Comparison of ENCODE assay signal across 8 mouse cellular contexts in genomic region chr5:67427443-67428360, GRCm38 (mm10). TPM values are rescaled to one million over a fixed set of nuclear protein-coding genes. Genes with fewer than 3 reads are reported as not detected.
DNase-seq lines count a peak whose midpoint lies in the region; ATAC-seq lines count a peak whose summit lies in the region.

TSS of gene Bend4 (minus strand) at chr5:67428310.

- peak; percentile 96 for DNase-seq in ZHBTc4 (ENCODE audit: low read depth, low spot score)
- peak; percentile 75 to 83 for DNase-seq in cerebellum, postnatal 25 days
- peak; percentile 65 for DNase-seq in gastrocnemius, postnatal 10 days
- DNase-seq in induced T-regulatory cell, adult 2 months (ENCODE audit: low read depth) = peak; percentile 26
- peak; percentile 76 to 84 for DNase-seq in left cerebral cortex, postnatal 14 days (ENCODE audit: low spot score in 2 of 2)
- DNase-seq in right cerebral cortex, postnatal 25 days = peak; percentile 75
- peak; percentile 94 for DNase-seq in yolk sac, embryonic 10.5 days (ENCODE audit: low spot score)

- intact Hi-C loops in left cerebral cortex, postnatal 14 days (cut with DNase I) = no loop called here

- ATAC-seq in megakaryocyte progenitor cell, adult 5-6 weeks (replicated peaks; ENCODE audit: poor library complexity) = peak; percentile 72

RNA-seq across cellular contexts. Expression of gene Bend4, which starts in this region (rescaled TPM):
- 1 to 10 TPM; 1.8 to 2.1 TPM for total RNA-seq in gastrocnemius, postnatal 10 days (2021)
- total RNA-seq in left cerebral cortex, postnatal 14 days (2021) = 1 to 10 TPM; 8.6 to 8.8 TPM
- 1.1 and 1.5 TPM in 2 replicates for total RNA-seq in megakaryocyte progenitor cell, adult 5-6 weeks (2015)
- total RNA-seq in megakaryocyte progenitor cell, adult 5-6 weeks (2017) = 1.4 and 1.6 TPM in 2 replicates

Comparison
In these comparisons a context has a peak if more than half of its experiments do, and no peak if none do; other contexts are left out.
1. Peak in every context shown above with its lines: DNase-seq and ATAC-seq.
2. DNase-seq: peak in every context shown above with its lines; median percentile 96 in ZHBTc4; 94 in yolk sac, embryonic 10.5 days; 80 in left cerebral cortex, postnatal 14 days; 79 in cerebellum, postnatal 25 days; 75 in right cerebral cortex, postnatal 25 days; 65 in gastrocnemius, postnatal 10 days; 26 in induced T-regulatory cell, adult 2 months.